Mouse (Mus musculus) lung, postnatal 0 days (tissue): ENCODE measurements at regions not wholly inside any gene's neighbourhood (a gene's known extent, or its start where the extent isn't known, plus 50 kb on each side); places are given as distances from the start of the nearest gene placed in this dataset.

ENCODE experiments used
- ATAC-seq: fragments of 200-750 bp; cut with Nextera tagmentation; 2 replicates; pipeline ENCODE4 v1.8.0; 2017; ENCODE audit warnings: moderate library complexity
- DNase-seq: peaks from one replicate; pipeline ENCODE4 v3.0.0-alpha.2; 2016; ENCODE audit warnings: low spot score
- H3K27ac ChIP-seq: fragments of 300-500 bp; sonication (generic); 2 replicates; pipeline ENCODE4 v1.5.1; 2014; ENCODE audit warnings: antibody characterized with exemption, mild to moderate bottlenecking, low read length, mixed read lengths
- H3K27me3 ChIP-seq: fragments of 300-500 bp; sonication (generic); replicated peaks from 2 replicates; pipeline ENCODE4 v1.6.1; 2014; ENCODE audit warnings: low read length, mixed read lengths; ENCODE audit not compliant: insufficient read depth
- H3K36me3 ChIP-seq: fragments of 300-500 bp; sonication (generic); 2 replicates; pipeline ENCODE4 v1.6.1; 2014; ENCODE audit warnings: low read length, mixed read lengths; ENCODE audit not compliant: insufficient read depth
- H3K4me1 ChIP-seq: fragments of 300-500 bp; sonication (generic); 2 replicates; pipeline ENCODE4 v1.6.1; 2014; ENCODE audit warnings: antibody characterized with exemption, low read depth, low read length, mixed read lengths; ENCODE audit not compliant: insufficient read depth
- H3K4me2 ChIP-seq: fragments of 300-500 bp; sonication (generic); replicated peaks from 2 replicates; pipeline ENCODE4 v1.6.1; 2014; ENCODE audit warnings: low read depth, mild to moderate bottlenecking, low read length, moderate library complexity, mixed read lengths
- H3K4me3 ChIP-seq: fragments of 300-500 bp; sonication (generic); 2 replicates; pipeline ENCODE4 v1.5.1; 2014; ENCODE audit warnings: low read depth, low read length
- H3K9ac ChIP-seq: fragments of 300-500 bp; sonication (generic); replicated peaks from 2 replicates; pipeline ENCODE4 v1.6.1; 2014; ENCODE audit warnings: low read depth, mild to moderate bottlenecking
- H3K9me3 ChIP-seq: fragments of 300-500 bp; sonication (generic); 2 replicates; pipeline ENCODE4 v1.6.1; 2016; ENCODE audit warnings: low read length, mixed read lengths
- CTCF ChIP-seq: IDR thresholded peaks from 2 replicates; pipeline ENCODE4 v1.5.1; 2016; ENCODE audit warnings: antibody characterized with exemption, mild to moderate bottlenecking
- EP300 ChIP-seq: IDR thresholded peaks from 2 replicates; pipeline ENCODE4 v1.6.1; 2016; ENCODE audit warnings: antibody characterized with exemption, mild to moderate bottlenecking, control low read depth
- WGBS: fragments of 180-500 bp; shearing (Covaris S2); extraction: QIAGEN DNeasy Blood & Tissue Kit; methylation state at CpG from one replicate; pipeline ENCODE4 v1.1.7; 2014; 5-methylcytosine and 5-hydroxymethylcytosine counted together

- WGBS: 25% methylated on average over 10 of the region's 10 CpGs
- Histone ChIP-seq H3K36me3 (no peaks in the 10 kb centered on the region), H3K9ac (no peak overlapping the region), H3K4me1 (no peaks in the 10 kb centered on the region; the same call in 1 of the 2 replicates), H3K27me3 (no peaks in the 10 kb centered on the region), H3K9me3 (no peaks in the 10 kb centered on the region), H3K4me2 (peak overlapping the region; percentile 29), H3K4me3 (no peak overlapping the region), H3K27ac (peak overlapping the region; percentile 26; the same call in 1 of the 2 replicates)
- DNase-seq: peak; percentile 45
- TF ChIP-seq EP300: no peak
- TF ChIP-seq CTCF: no peak
- peak; percentile 72 for ATAC-seq
Measured at GRCm38 (mm10) chr15:93698182-93698822, 102.6 kb upstream of the Prickle1 start.

GRCm38 (mm10) chr15:93690717-93691116, 95.0 kb upstream of the Prickle1 start:
- 33% methylated on average over 6 of the region's 6 CpGs for WGBS
- Histone ChIP-seq H3K36me3 (no peaks in the 10 kb centered on the region), H3K4me1 (no peaks in the 10 kb centered on the region), H3K27me3 (no peaks in the 10 kb centered on the region), H3K9me3 (no peaks in the 10 kb centered on the region), H3K27ac (no peak overlapping the region), H3K4me3 (no peak overlapping the region), H3K9ac (no peak overlapping the region), H3K4me2 (no peak overlapping the region)
- no peak for TF ChIP-seq EP300
- TF ChIP-seq CTCF: no peak
- ATAC-seq: peak; percentile 69
- DNase-seq: peak; percentile 37

GRCm38 (mm10) chr15:93690011-93690410, 94.3 kb upstream of the Prickle1 start:
- DNase-seq (peak; percentile 4), ATAC-seq (peak; percentile 46)
- H3K4me1 ChIP-seq: no peaks in the 10 kb centered on the region
- H3K36me3 ChIP-seq: no peaks in the 10 kb centered on the region
- TF ChIP-seq CTCF: no peak
- no peak for TF ChIP-seq EP300
- H3K4me3 ChIP-seq: no peak overlapping the region
- H3K27me3 ChIP-seq: no peaks in the 10 kb centered on the region
- H3K9me3 ChIP-seq: no peaks in the 10 kb centered on the region
- WGBS: 67% methylated on average over 9 of the region's 10 CpGs
- H3K27ac ChIP-seq: no peak overlapping the region
- no peak overlapping the region for H3K9ac ChIP-seq
- no peak overlapping the region for H3K4me2 ChIP-seq

GRCm38 (mm10) chr15:93686385-93686784, 90.7 kb upstream of the Prickle1 start:
- no peaks in the 10 kb centered on the region for H3K4me1 ChIP-seq
- no peak for ATAC-seq
- WGBS: 40% methylated on average over 9 of the region's 9 CpGs
- no peak overlapping the region for H3K9ac ChIP-seq
- no peak overlapping the region for H3K4me2 ChIP-seq
- no peak for TF ChIP-seq CTCF
- no peak for DNase-seq
- no peak overlapping the region for H3K27ac ChIP-seq
- no peaks in the 10 kb centered on the region for H3K36me3 ChIP-seq
- no peaks in the 10 kb centered on the region for H3K27me3 ChIP-seq
- H3K4me3 ChIP-seq: no peak overlapping the region
- no peaks in the 10 kb centered on the region for H3K9me3 ChIP-seq

- TF ChIP-seq CTCF (no peak), EP300 (no peak)
- ATAC-seq: no peak
Measured at GRCm38 (mm10) chr15:93681602-93682001, 85.9 kb upstream of the Prickle1 start.

GRCm38 (mm10) chr15:93675624-93676023, 79.9 kb upstream of the Prickle1 start:
- no peaks in the 10 kb centered on the region for H3K4me1 ChIP-seq
- TF ChIP-seq EP300: no peak
- TF ChIP-seq CTCF: no peak
- no peak overlapping the region for H3K4me2 ChIP-seq
- ATAC-seq (no peak), DNase-seq (no peak)
- no peaks in the 10 kb centered on the region for H3K9me3 ChIP-seq
- H3K4me3 ChIP-seq: no peak overlapping the region
- no peak overlapping the region for H3K27ac ChIP-seq
- 89% methylated on average over 6 of the region's 6 CpGs for WGBS
- no peaks in the 10 kb centered on the region for H3K36me3 ChIP-seq
- H3K9ac ChIP-seq: no peak overlapping the region
- H3K27me3 ChIP-seq: no peaks in the 10 kb centered on the region

More at GRCm38 (mm10) chr15:93681602-93682001, 85.9 kb upstream of the Prickle1 start:
- Histone ChIP-seq H3K27ac (no peak overlapping the region), H3K27me3 (no peaks in the 10 kb centered on the region), H3K4me2 (no peak overlapping the region), H3K9me3 (no peaks in the 10 kb centered on the region), H3K9ac (no peak overlapping the region), H3K4me1 (no peaks in the 10 kb centered on the region), H3K4me3 (no peak overlapping the region), H3K36me3 (no peaks in the 10 kb centered on the region)
- no peak for DNase-seq
- 57% methylated on average over 4 of the region's 4 CpGs for WGBS

- Histone ChIP-seq H3K27me3 (no peaks in the 10 kb centered on the region), H3K9ac (no peak overlapping the region), H3K4me1 (no peaks in the 10 kb centered on the region), H3K9me3 (no peaks in the 10 kb centered on the region), H3K36me3 (no peaks in the 10 kb centered on the region), H3K27ac (no peak overlapping the region), H3K4me3 (no peak overlapping the region), H3K4me2 (no peak overlapping the region)
- ATAC-seq: no peak
- no peak for TF ChIP-seq CTCF
- no peak for TF ChIP-seq EP300
- 31% methylated on average over 10 of the region's 10 CpGs for WGBS
- no peak for DNase-seq
Measured at GRCm38 (mm10) chr15:93673976-93674375, 78.3 kb upstream of the Prickle1 start.
